Mouse (Mus musculus): Measurements from ENCODE around the gene Klf13. TPM values are rescaled to one million over a fixed set of nuclear protein-coding genes. Genes with fewer than 3 reads are reported as not detected.
A peak's percentile ranks its signal among the peaks of the same experiment; 100 is the strongest.

Klf13 gene
- polyA plus RNA-seq, 1 experiment from 2014 or later, result 22.1 TPM

GRCm38 (mm10) chr7:63930132-63930531, 8.6 kb downstream of the Klf13 start:
- H3K36me3 ChIP-seq (replicated peaks), result no peaks in the 10 kb centered on the region
- no peaks in the 10 kb centered on the region for H3K27me3 ChIP-seq (replicated peaks; ENCODE audit: low read depth, poor library complexity, severe bottlenecking)
- H3K4me3 ChIP-seq, result no peak overlapping the region
- H3K4me1 ChIP-seq, result peaks cover 18% of the 10 kb centered on the region
- 88% methylated on average over 3 of the region's 3 CpGs for WGBS
- H3K9me3 ChIP-seq, result no peaks in the 10 kb centered on the region
- H3K27ac ChIP-seq (replicated peaks), result no peak overlapping the region
- DNase-seq (ENCODE audit: low spot score), result no peak

- Histone ChIP-seq H3K27ac (replicated peaks) (no peak overlapping the region), H3K27me3 (replicated peaks; ENCODE audit: low read depth, poor library complexity, severe bottlenecking) (no peaks in the 10 kb centered on the region), H3K4me3 (no peak overlapping the region), H3K36me3 (replicated peaks) (no peaks in the 10 kb centered on the region), H3K9me3 (no peaks in the 10 kb centered on the region), H3K4me1 (peaks cover 16% of the 10 kb centered on the region)
- WGBS, result 82% methylated on average over 4 of the region's 4 CpGs
- no peak for DNase-seq (ENCODE audit: low spot score)
Observed at GRCm38 (mm10) chr7:63929080-63929479, 9.6 kb downstream of the Klf13 start.

GRCm38 (mm10) chr7:63927121-63927520, 11.6 kb downstream of the Klf13 start:
- peaks cover 24% of the 10 kb centered on the region for H3K4me1 ChIP-seq
- H3K27ac ChIP-seq (replicated peaks), result no peak overlapping the region
- H3K4me3 ChIP-seq, result no peak overlapping the region
- H3K27me3 ChIP-seq (replicated peaks; ENCODE audit: low read depth, poor library complexity, severe bottlenecking), result no peaks in the 10 kb centered on the region
- no peaks in the 10 kb centered on the region for H3K9me3 ChIP-seq
- no peak for DNase-seq (ENCODE audit: low spot score)
- WGBS, result 92% methylated on average over 6 of the region's 6 CpGs
- no peaks in the 10 kb centered on the region for H3K36me3 ChIP-seq (replicated peaks)

- WGBS, result 85% methylated on average over 3 of the region's 3 CpGs
- Histone ChIP-seq H3K4me1 (peaks cover 30% of the 10 kb centered on the region), H3K9me3 (no peaks in the 10 kb centered on the region), H3K4me3 (no peak overlapping the region), H3K27me3 (replicated peaks; ENCODE audit: low read depth, poor library complexity, severe bottlenecking) (no peaks in the 10 kb centered on the region), H3K27ac (replicated peaks) (no peak overlapping the region), H3K36me3 (replicated peaks) (no peaks in the 10 kb centered on the region)
- no peak for DNase-seq (ENCODE audit: low spot score)
Observed at GRCm38 (mm10) chr7:63926492-63926891, 12.2 kb downstream of the Klf13 start.

GRCm38 (mm10) chr7:63925413-63926360, 13.0 kb downstream of the Klf13 start:
- no peaks in the 10 kb centered on the region for H3K36me3 ChIP-seq (replicated peaks)
- no peak for DNase-seq (ENCODE audit: low spot score)
- H3K27ac ChIP-seq (replicated peaks), result 0 out of 2 replicates have a peak overlapping the region, but pooled peaks have one; percentile 30
- no peak overlapping the region for H3K4me3 ChIP-seq
- 83% methylated on average over 14 of the region's 14 CpGs for WGBS
- H3K27me3 ChIP-seq (replicated peaks; ENCODE audit: low read depth, poor library complexity, severe bottlenecking), result no peaks in the 10 kb centered on the region
- no peaks in the 10 kb centered on the region for H3K9me3 ChIP-seq
- H3K4me1 ChIP-seq, result peaks cover 30% of the 10 kb centered on the region

GRCm38 (mm10) chr7:63924747-63925412, 13.8 kb downstream of the Klf13 start:
- DNase-seq (ENCODE audit: low spot score), result no peak
- Histone ChIP-seq H3K9me3 (no peaks in the 10 kb centered on the region), H3K27ac (replicated peaks) (no peak overlapping the region), H3K4me3 (no peak overlapping the region), H3K27me3 (replicated peaks; ENCODE audit: low read depth, poor library complexity, severe bottlenecking) (no peaks in the 10 kb centered on the region), H3K4me1 (peaks cover 30% of the 10 kb centered on the region), H3K36me3 (replicated peaks) (no peaks in the 10 kb centered on the region)
- WGBS, result 92% methylated on average over 6 of the region's 6 CpGs

- Histone ChIP-seq H3K36me3 (replicated peaks) (no peaks in the 10 kb centered on the region), H3K4me1 (peaks cover 30% of the 10 kb centered on the region), H3K27me3 (replicated peaks; ENCODE audit: low read depth, poor library complexity, severe bottlenecking) (no peaks in the 10 kb centered on the region), H3K4me3 (no peak overlapping the region), H3K27ac (replicated peaks) (no peak overlapping the region), H3K9me3 (no peaks in the 10 kb centered on the region)
- no peak for DNase-seq (ENCODE audit: low spot score)
- WGBS, result 74% methylated on average over 1 of the region's 1 CpGs
Observed at GRCm38 (mm10) chr7:63924151-63924550, 14.6 kb downstream of the Klf13 start.

- no peaks in the 10 kb centered on the region for H3K9me3 ChIP-seq
- WGBS, result 87% methylated on average over 1 of the region's 1 CpGs
- H3K27ac ChIP-seq (replicated peaks), result no peak overlapping the region
- peaks cover 30% of the 10 kb centered on the region for H3K4me1 ChIP-seq
- no peak overlapping the region for H3K4me3 ChIP-seq
- no peaks in the 10 kb centered on the region for H3K27me3 ChIP-seq (replicated peaks; ENCODE audit: low read depth, poor library complexity, severe bottlenecking)
- H3K36me3 ChIP-seq (replicated peaks), result no peaks in the 10 kb centered on the region
- DNase-seq (ENCODE audit: low spot score), result no peak
Observed at GRCm38 (mm10) chr7:63922975-63923374, 15.7 kb downstream of the Klf13 start.

GRCm38 (mm10) chr7:63922571-63922970, 16.1 kb downstream of the Klf13 start:
- Histone ChIP-seq H3K27me3 (replicated peaks; ENCODE audit: low read depth, poor library complexity, severe bottlenecking) (no peaks in the 10 kb centered on the region), H3K4me3 (no peak overlapping the region), H3K36me3 (replicated peaks) (0 out of 2 replicates have a peak, but pooled peaks cover 3% of the 10 kb centered on the region), H3K27ac (replicated peaks) (no peak overlapping the region), H3K4me1 (peaks cover 30% of the 10 kb centered on the region), H3K9me3 (no peaks in the 10 kb centered on the region)
- 68% methylated on average over 2 of the region's 2 CpGs for WGBS
- DNase-seq (ENCODE audit: low spot score), result no peak

GRCm38 (mm10) chr7:63921909-63922562, 16.7 kb downstream of the Klf13 start:
- Histone ChIP-seq H3K27me3 (replicated peaks; ENCODE audit: low read depth, poor library complexity, severe bottlenecking) (no peaks in the 10 kb centered on the region), H3K27ac (replicated peaks) (no peak overlapping the region), H3K9me3 (no peaks in the 10 kb centered on the region), H3K36me3 (replicated peaks) (0 out of 2 replicates have a peak, but pooled peaks cover 3% of the 10 kb centered on the region), H3K4me3 (no peak overlapping the region), H3K4me1 (peaks cover 30% of the 10 kb centered on the region)
- DNase-seq (ENCODE audit: low spot score), result no peak
- WGBS, result 79% methylated on average over 8 of the region's 8 CpGs

GRCm38 (mm10) chr7:63918771-63919768, 19.6 kb downstream of the Klf13 start:
- Histone ChIP-seq H3K4me1 (peaks cover 24% of the 10 kb centered on the region), H3K9me3 (no peaks in the 10 kb centered on the region), H3K27me3 (replicated peaks; ENCODE audit: low read depth, poor library complexity, severe bottlenecking) (no peaks in the 10 kb centered on the region), H3K36me3 (replicated peaks) (0 out of 2 replicates have a peak, but pooled peaks cover 3% of the 10 kb centered on the region), H3K4me3 (no peak overlapping the region), H3K27ac (replicated peaks) (no peak overlapping the region)
- DNase-seq (ENCODE audit: low spot score), result no peak
- WGBS, result 90% methylated on average over 12 of the region's 12 CpGs
